Mouse (Mus musculus) forebrain, embryonic 15.5 days (tissue): ENCODE data around the gene Mrpl34. TPM values are rescaled to one million over a fixed set of nuclear protein-coding genes. Genes with fewer than 3 reads are reported as not detected.

Experiments used
- ATAC-seq: fragments of 200-750 bp; cut with Nextera tagmentation; replicated peaks from 2 replicates; pipeline ENCODE4 v1.8.0; 2017; ENCODE audit warnings: mild to moderate bottlenecking, moderate TSS enrichment, moderate library complexity
- H3K27ac ChIP-seq: fragments of 300-500 bp; sonication (generic); replicated peaks from 2 replicates; pipeline ENCODE4 v1.5.1; 2015; ENCODE audit warnings: mild to moderate bottlenecking, inconsistent platforms
- H3K27me3 ChIP-seq: fragments of 300-500 bp; sonication (generic); 2 replicates; pipeline ENCODE4 v1.6.1; 2015; ENCODE audit warnings: inconsistent platforms
- H3K36me3 ChIP-seq: fragments of 300-500 bp; sonication (generic); 2 replicates; pipeline ENCODE4 v1.6.1; 2015; ENCODE audit warnings: mild to moderate bottlenecking, inconsistent platforms
- H3K4me1 ChIP-seq: fragments of 300-500 bp; sonication (generic); 2 replicates; pipeline ENCODE4 v1.6.1; 2015; ENCODE audit warnings: inconsistent platforms
- H3K4me2 ChIP-seq: fragments of 300-500 bp; sonication (generic); replicated peaks from 2 replicates; pipeline ENCODE4 v1.6.1; 2015; ENCODE audit warnings: mild to moderate bottlenecking, inconsistent platforms
- H3K4me3 ChIP-seq: fragments of 300-500 bp; sonication (generic); 2 replicates; pipeline ENCODE4 v1.5.1; 2015; ENCODE audit warnings: mild to moderate bottlenecking, inconsistent platforms
- H3K9ac ChIP-seq: fragments of 300-500 bp; sonication (generic); replicated peaks from 2 replicates; pipeline ENCODE4 v1.6.1; 2015; ENCODE audit warnings: mild to moderate bottlenecking, inconsistent platforms
- H3K9me3 ChIP-seq: fragments of 300-500 bp; sonication (generic); 2 replicates; pipeline ENCODE4 v1.6.1; 2016; ENCODE audit warnings: inconsistent platforms
- WGBS: fragments of 180-500 bp; shearing (Covaris S2); methylation state at CpG from one replicate; pipeline ENCODE4 v1.1.7; 2015; ENCODE audit warnings: mixed read lengths; 5-methylcytosine and 5-hydroxymethylcytosine counted together
- polyA plus RNA-seq: library from polyadenylated mRNA; unstranded; fragments of >200 nt; fragmentation: Nextera tagmentation; extraction: Ambion mirVana; gene quantifications from 2 replicates; pipeline ENCODE4 v1.2.1, GENCODE M21; 2015

The Mrpl34 gene
- polyA plus RNA-seq, 1 experiment from 2014 or later, result 199 TPM

GRCm38 (mm10) chr8:71470146-71470912, 5.6 kb downstream of the Mrpl34 start:
- Histone ChIP-seq H3K4me2 (peak overlapping the region; percentile 77), H3K9me3 (no peaks in the 10 kb centered on the region), H3K27me3 (no peaks in the 10 kb centered on the region), H3K4me3 (peak overlapping the region; percentile 76), H3K27ac (no peak overlapping the region), H3K36me3 (peaks cover 36% of the 10 kb centered on the region), H3K4me1 (peaks cover 28% of the 10 kb centered on the region), H3K9ac (peak overlapping the region; percentile 70)
- WGBS, result 79% methylated on average over 3 of the region's 3 CpGs
- no peak for ATAC-seq

GRCm38 (mm10) chr8:71470913-71471255, 6.1 kb downstream of the Mrpl34 start:
- H3K4me2 ChIP-seq, result no peak overlapping the region
- H3K36me3 ChIP-seq, result peaks cover 36% of the 10 kb centered on the region
- H3K9me3 ChIP-seq, result no peaks in the 10 kb centered on the region
- H3K27me3 ChIP-seq, result no peaks in the 10 kb centered on the region
- H3K27ac ChIP-seq, result no peak overlapping the region
- WGBS, result 81% methylated on average over 5 of the region's 5 CpGs
- H3K4me1 ChIP-seq, result peaks cover 27% of the 10 kb centered on the region
- no peak for ATAC-seq
- 0 out of 2 replicates have a peak overlapping the region, but pooled peaks have one; percentile 76 for H3K4me3 ChIP-seq
- H3K9ac ChIP-seq, result no peak overlapping the region

- H3K4me1 ChIP-seq, result peaks cover 30% of the 10 kb centered on the region
- WGBS, result 95% methylated on average over 17 of the region's 17 CpGs
- no peak overlapping the region for H3K9ac ChIP-seq
- no peaks in the 10 kb centered on the region for H3K9me3 ChIP-seq
- H3K4me2 ChIP-seq, result no peak overlapping the region
- ATAC-seq, result no peak
- no peak overlapping the region for H3K27ac ChIP-seq
- peaks cover 36% of the 10 kb centered on the region for H3K36me3 ChIP-seq
- H3K4me3 ChIP-seq, result no peak overlapping the region
- no peaks in the 10 kb centered on the region for H3K27me3 ChIP-seq
These were observed 7.1 kb downstream of the Mrpl34 start for GRCm38 (mm10) chr8:71471861-71472260.

- H3K4me2 ChIP-seq, result no peak overlapping the region
- H3K4me1 ChIP-seq, result peaks cover 39% of the 10 kb centered on the region
- H3K27me3 ChIP-seq, result no peaks in the 10 kb centered on the region
- H3K27ac ChIP-seq, result no peak overlapping the region
- no peaks in the 10 kb centered on the region for H3K9me3 ChIP-seq
- no peak overlapping the region for H3K4me3 ChIP-seq
- WGBS, result 88% methylated on average over 8 of the region's 8 CpGs
- H3K36me3 ChIP-seq, result peaks cover 36% of the 10 kb centered on the region
- no peak overlapping the region for H3K9ac ChIP-seq
- ATAC-seq, result no peak
These were observed 8.0 kb downstream of the Mrpl34 start for GRCm38 (mm10) chr8:71472601-71473386.

- ATAC-seq, result no peak
- peaks cover 36% of the 10 kb centered on the region for H3K4me1 ChIP-seq
- H3K4me3 ChIP-seq, result no peak overlapping the region
- no peaks in the 10 kb centered on the region for H3K27me3 ChIP-seq
- H3K36me3 ChIP-seq, result peaks cover 48% of the 10 kb centered on the region
- no peak overlapping the region for H3K9ac ChIP-seq
- no peak overlapping the region for H3K27ac ChIP-seq
- H3K4me2 ChIP-seq, result no peak overlapping the region
- 95% methylated on average over 18 of the region's 18 CpGs for WGBS
- no peaks in the 10 kb centered on the region for H3K9me3 ChIP-seq
These were observed 9.6 kb downstream of the Mrpl34 start for GRCm38 (mm10) chr8:71474344-71474743.

GRCm38 (mm10) chr8:71474785-71475701, 10.3 kb downstream of the Mrpl34 start:
- H3K27ac ChIP-seq, result no peak overlapping the region
- H3K9me3 ChIP-seq, result no peaks in the 10 kb centered on the region
- WGBS, result 92% methylated on average over 25 of the region's 25 CpGs
- no peak for ATAC-seq
- no peak overlapping the region for H3K4me3 ChIP-seq
- H3K9ac ChIP-seq, result no peak overlapping the region
- H3K36me3 ChIP-seq, result peaks cover 55% of the 10 kb centered on the region
- no peaks in the 10 kb centered on the region for H3K27me3 ChIP-seq
- peaks cover 31% of the 10 kb centered on the region for H3K4me1 ChIP-seq
- no peak overlapping the region; the same call in 1 of the 2 replicates for H3K4me2 ChIP-seq

- Histone ChIP-seq H3K27ac (peak overlapping the region; percentile 95), H3K4me3 (peak overlapping the region; percentile 60), H3K9me3 (no peaks in the 10 kb centered on the region), H3K4me2 (peak overlapping the region; percentile 82), H3K36me3 (peaks cover 62% of the 10 kb centered on the region), H3K4me1 (peaks cover 25% of the 10 kb centered on the region), H3K27me3 (no peaks in the 10 kb centered on the region), H3K9ac (peak overlapping the region; percentile 63)
- 33% methylated on average over 4 of the region's 4 CpGs for WGBS
- peak; percentile 9; the same call in 1 of the 2 replicates for ATAC-seq
These were observed 10.9 kb downstream of the Mrpl34 start for GRCm38 (mm10) chr8:71475702-71476075.

- under 1% methylated on average over 76 of the region's 121 CpGs for WGBS
- Histone ChIP-seq H3K4me2 (peak overlapping the region; percentile 82), H3K27ac (peak overlapping the region; percentile 95), H3K36me3 (peaks cover 65% of the 10 kb centered on the region), H3K4me3 (peak overlapping the region; percentile 60), H3K9ac (peak overlapping the region; percentile 63), H3K9me3 (no peaks in the 10 kb centered on the region), H3K27me3 (no peaks in the 10 kb centered on the region), H3K4me1 (peaks cover 20% of the 10 kb centered on the region)
- peak; percentile 70 for ATAC-seq
These were observed 11.6 kb downstream of the Mrpl34 start for GRCm38 (mm10) chr8:71476099-71476940.

GRCm38 (mm10) chr8:71477196-71477845, 12.6 kb downstream of the Mrpl34 start:
- Histone ChIP-seq H3K9me3 (no peaks in the 10 kb centered on the region), H3K4me2 (peak overlapping the region; percentile 82), H3K4me1 (peaks cover 27% of the 10 kb centered on the region), H3K36me3 (peaks cover 65% of the 10 kb centered on the region), H3K9ac (peak overlapping the region; percentile 63; the same call in 1 of the 2 replicates), H3K27ac (peak overlapping the region; percentile 95), H3K4me3 (peak overlapping the region; percentile 60), H3K27me3 (no peaks in the 10 kb centered on the region)
- ATAC-seq, result peak; percentile 0; the same call in 1 of the 2 replicates
- 35% methylated on average over 14 of the region's 14 CpGs for WGBS

- Histone ChIP-seq H3K27ac (no peak overlapping the region), H3K9ac (no peak overlapping the region), H3K4me1 (peaks cover 43% of the 10 kb centered on the region), H3K36me3 (peaks cover 64% of the 10 kb centered on the region), H3K4me3 (no peak overlapping the region), H3K27me3 (no peaks in the 10 kb centered on the region), H3K9me3 (no peaks in the 10 kb centered on the region), H3K4me2 (no peak overlapping the region)
- 91% methylated on average over 11 of the region's 11 CpGs for WGBS
- no peak for ATAC-seq
These were observed 14.2 kb downstream of the Mrpl34 start for GRCm38 (mm10) chr8:71478943-71479342.
